Mouse (Mus musculus) neural tube, embryonic 14.5 days (tissue): ENCODE measurements around the gene Adgrl1. TPM values are rescaled to one million over a fixed set of nuclear protein-coding genes. Genes with fewer than 3 reads are reported as not detected.
A peak's percentile ranks its signal among the peaks of the same experiment; 100 is the strongest.

Experiments
- ATAC-seq: fragments of 200-750 bp; cut with Nextera tagmentation; 2 replicates; pipeline ENCODE4 v1.8.0; 2017; ENCODE audit warnings: low read depth, mild to moderate bottlenecking, moderate TSS enrichment, moderate library complexity
- H3K27ac ChIP-seq: fragments of 300-500 bp; sonication (generic); 2 replicates; pipeline ENCODE4 v1.5.1; 2014; ENCODE audit warnings: low read depth, mild to moderate bottlenecking, control low read depth, low read length, moderate library complexity, mixed read lengths
- H3K27me3 ChIP-seq: fragments of 300-500 bp; sonication (generic); 2 replicates; pipeline ENCODE4 v1.6.1; 2014; ENCODE audit warnings: low read length; ENCODE audit not compliant: control insufficient read depth, insufficient read depth
- H3K36me3 ChIP-seq: fragments of 300-500 bp; sonication (generic); 2 replicates; pipeline ENCODE4 v1.6.1; 2014; ENCODE audit warnings: low read length, mixed read lengths; ENCODE audit not compliant: control insufficient read depth, insufficient read depth
- H3K4me1 ChIP-seq: fragments of 300-500 bp; sonication (generic); 2 replicates; pipeline ENCODE4 v1.6.1; 2014; ENCODE audit warnings: low read length; ENCODE audit not compliant: control insufficient read depth, insufficient read depth
- H3K4me2 ChIP-seq: fragments of 300-500 bp; sonication (generic); 2 replicates; pipeline ENCODE4 v1.6.1; 2014; ENCODE audit warnings: mild to moderate bottlenecking, low read depth, low read length, control low read depth
- H3K4me3 ChIP-seq: fragments of 300-500 bp; sonication (generic); 2 replicates; pipeline ENCODE4 v1.5.1; 2014; ENCODE audit warnings: low read depth, low read length, control low read depth, mixed read lengths
- H3K9ac ChIP-seq: fragments of 300-500 bp; sonication (generic); replicated peaks from 2 replicates; pipeline ENCODE4 v1.6.1; 2014; ENCODE audit warnings: low read depth, mild to moderate bottlenecking, control low read depth, low read length, mixed read lengths
- H3K9me3 ChIP-seq: fragments of 300-500 bp; sonication (generic); 2 replicates; pipeline ENCODE4 v1.6.1; 2016; ENCODE audit warnings: low read length; ENCODE audit not compliant: control insufficient read depth
- WGBS: fragments of 180-500 bp; shearing (Covaris S2); extraction: QIAGEN DNeasy Blood & Tissue Kit; methylation state at CpG from one replicate; pipeline ENCODE4 v1.1.7; 2014; 5-methylcytosine and 5-hydroxymethylcytosine counted together
- polyA plus RNA-seq: library from polyadenylated mRNA; unstranded; fragments of >200 nt; fragmentation: Nextera tagmentation; extraction: Ambion mirVana; gene quantifications from 2 replicates; pipeline ENCODE4 v1.2.1, GENCODE M21; 2014

Adgrl1 gene
- polyA plus RNA-seq, 1 experiment from 2014 or later = 75.0 TPM

DNA sequence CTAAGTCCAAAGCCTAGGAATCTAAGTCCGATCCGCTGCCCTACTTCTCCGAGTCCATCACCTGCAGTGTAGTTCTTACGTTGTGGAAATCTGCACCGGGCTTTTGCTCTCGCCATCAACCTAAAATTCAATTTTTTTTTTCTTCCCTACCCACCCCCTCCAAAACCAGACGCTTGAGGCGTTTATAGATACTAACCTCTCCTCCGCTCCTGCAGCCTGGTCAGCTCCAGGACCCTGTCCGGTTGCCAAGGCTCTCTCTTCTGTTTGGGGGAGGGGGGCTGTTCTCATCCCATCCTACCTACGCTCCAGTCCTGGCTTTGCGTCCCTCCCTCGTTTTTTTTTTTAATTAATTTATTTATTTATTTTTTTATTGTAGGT, 931 bp upstream of the Adgrl1 start:
- WGBS = under 1% methylated on average over 13 of the region's 13 CpGs
- ATAC-seq = peak; percentile 0

DNA sequence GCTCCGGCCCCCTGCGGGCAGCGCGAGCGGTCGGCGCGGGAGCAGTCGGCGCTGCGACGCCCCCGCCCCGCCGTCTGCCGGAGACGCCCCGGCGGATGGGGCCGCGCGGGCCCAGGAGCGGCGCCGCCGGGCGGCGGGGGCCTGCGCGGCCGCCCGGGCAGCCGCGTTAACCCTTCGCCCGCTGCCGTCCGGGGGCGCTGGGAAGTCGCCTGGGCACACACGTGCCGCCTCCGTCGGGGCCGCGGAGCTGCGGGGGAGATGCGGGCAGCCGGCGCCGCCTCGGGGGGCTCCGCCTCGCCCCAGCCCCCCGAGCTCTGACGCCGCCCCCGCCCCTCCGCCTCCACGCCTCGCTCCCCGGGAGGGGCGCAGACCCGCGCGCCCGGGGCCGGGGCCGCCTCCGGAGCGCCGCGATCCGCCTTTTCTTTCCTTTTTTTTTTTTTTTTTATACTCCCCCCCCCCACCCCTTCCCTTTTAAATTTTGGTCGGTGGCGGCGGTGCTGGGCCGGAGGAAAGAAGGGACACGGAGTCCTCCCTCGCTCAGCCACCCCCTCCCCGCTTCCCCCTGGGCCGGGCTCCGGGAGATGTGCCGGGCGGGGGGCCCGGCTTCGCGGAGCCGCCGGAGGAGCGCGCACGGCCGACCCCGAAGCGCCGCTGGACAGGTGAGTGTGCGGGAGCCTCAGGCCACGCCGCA, 506 bp downstream of the Adgrl1 start:
- peaks cover 26% of the 10 kb centered on the region for H3K4me1 ChIP-seq
- WGBS = under 1% methylated on average over 33 of the region's 100 CpGs
- H3K4me3 ChIP-seq = peak overlapping the region; percentile 97
- ATAC-seq = 0 out of 2 replicates have a peak, but pooled peaks have one; percentile 0
- peak overlapping the region; percentile 99 for H3K9ac ChIP-seq
- peak overlapping the region; percentile 98 for H3K27ac ChIP-seq
- no peaks in the 10 kb centered on the region for H3K36me3 ChIP-seq
- H3K4me2 ChIP-seq = peak overlapping the region; percentile 62
- no peaks in the 10 kb centered on the region for H3K9me3 ChIP-seq
- no peaks in the 10 kb centered on the region for H3K27me3 ChIP-seq

More for the DNA sequence above, 931 bp upstream of the Adgrl1 start:
- H3K9ac ChIP-seq = peak overlapping the region; percentile 99
- H3K27me3 ChIP-seq = peaks cover 3% of the 10 kb centered on the region; the same call in 1 of the 2 replicates
- peak overlapping the region; percentile 98 for H3K27ac ChIP-seq
- peak overlapping the region; percentile 97 for H3K4me3 ChIP-seq
- H3K4me2 ChIP-seq = peak overlapping the region; percentile 62
- no peaks in the 10 kb centered on the region for H3K36me3 ChIP-seq
- no peaks in the 10 kb centered on the region for H3K9me3 ChIP-seq
- peaks cover 23% of the 10 kb centered on the region for H3K4me1 ChIP-seq

DNA sequence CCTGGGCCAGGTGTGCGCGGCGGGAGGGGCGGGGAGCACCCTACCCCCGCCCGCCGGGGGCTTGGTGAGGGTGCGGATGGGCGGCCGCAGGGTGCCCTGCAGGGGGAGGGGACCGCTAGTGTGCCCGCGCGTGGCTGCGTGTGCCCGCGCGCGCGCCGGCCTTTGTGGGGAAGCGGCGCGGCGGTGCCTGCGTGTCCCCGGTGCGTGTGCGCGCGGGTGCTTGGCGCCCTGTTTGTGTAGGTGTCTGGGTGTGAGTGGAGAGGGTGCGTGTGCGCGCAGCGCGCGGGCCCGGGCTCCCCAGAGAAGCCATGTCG, 1.0 kb downstream of the Adgrl1 start:
- peak overlapping the region; percentile 97 for H3K4me3 ChIP-seq
- H3K9me3 ChIP-seq = no peaks in the 10 kb centered on the region
- H3K27ac ChIP-seq = peak overlapping the region; percentile 98
- no peak for ATAC-seq
- no peaks in the 10 kb centered on the region for H3K36me3 ChIP-seq
- H3K27me3 ChIP-seq = no peaks in the 10 kb centered on the region
- H3K9ac ChIP-seq = peak overlapping the region; percentile 99
- peak overlapping the region; percentile 62 for H3K4me2 ChIP-seq
- WGBS = under 1% methylated on average over 36 of the region's 40 CpGs
- H3K4me1 ChIP-seq = peaks cover 26% of the 10 kb centered on the region

DNA sequence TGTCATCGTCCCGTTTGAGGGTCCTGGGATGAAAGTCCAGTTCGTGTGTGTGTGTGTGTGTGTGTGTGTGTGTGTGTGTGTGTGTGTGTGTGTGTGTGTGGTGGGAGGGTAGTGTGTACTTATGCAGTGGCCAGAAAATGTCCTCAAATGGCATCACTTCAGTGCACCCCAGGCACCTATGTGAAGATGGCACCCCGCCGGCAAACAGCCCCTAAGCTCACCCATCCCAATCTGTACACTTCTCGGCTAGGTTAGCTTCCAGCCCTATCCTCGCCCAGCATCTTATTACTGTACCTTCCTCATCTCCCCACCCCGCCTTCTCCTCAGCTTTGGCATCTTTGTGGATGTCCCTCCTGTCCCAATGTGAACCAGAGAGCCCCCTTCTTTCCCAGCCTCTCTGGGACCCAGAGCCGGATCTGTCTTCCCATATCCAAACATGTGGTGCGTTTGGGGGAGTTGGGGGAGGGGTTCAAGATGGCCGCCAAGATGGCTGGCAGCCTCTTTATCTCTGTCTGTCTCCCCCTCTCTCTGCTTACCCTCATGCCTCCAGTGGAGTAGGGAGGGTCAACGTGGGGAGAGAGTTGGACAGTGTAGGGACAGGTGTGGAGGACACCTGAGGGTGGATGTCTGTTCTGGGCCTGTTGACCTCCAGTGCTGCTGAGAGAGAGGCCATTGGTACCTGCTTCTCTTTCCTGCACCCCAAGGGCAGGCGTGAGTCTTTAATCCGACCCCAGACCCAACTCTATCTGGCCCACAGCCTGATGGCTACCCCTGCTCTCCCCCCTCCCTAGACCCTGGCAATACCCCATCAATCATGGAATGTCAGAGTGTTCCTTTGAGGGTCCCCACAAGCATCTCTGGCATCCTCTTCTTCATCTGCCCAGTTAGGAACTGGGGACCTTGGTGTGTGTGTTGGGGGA, 1.9 kb downstream of the Adgrl1 start:
- peak overlapping the region; percentile 62 for H3K4me2 ChIP-seq
- H3K9me3 ChIP-seq = no peaks in the 10 kb centered on the region
- 16% methylated on average over 14 of the region's 14 CpGs for WGBS
- no peaks in the 10 kb centered on the region for H3K27me3 ChIP-seq
- peak overlapping the region; percentile 98 for H3K27ac ChIP-seq
- peak overlapping the region; percentile 97 for H3K4me3 ChIP-seq
- H3K36me3 ChIP-seq = no peaks in the 10 kb centered on the region
- peaks cover 26% of the 10 kb centered on the region for H3K4me1 ChIP-seq
- H3K9ac ChIP-seq = peak overlapping the region; percentile 99
- no peak for ATAC-seq

DNA sequence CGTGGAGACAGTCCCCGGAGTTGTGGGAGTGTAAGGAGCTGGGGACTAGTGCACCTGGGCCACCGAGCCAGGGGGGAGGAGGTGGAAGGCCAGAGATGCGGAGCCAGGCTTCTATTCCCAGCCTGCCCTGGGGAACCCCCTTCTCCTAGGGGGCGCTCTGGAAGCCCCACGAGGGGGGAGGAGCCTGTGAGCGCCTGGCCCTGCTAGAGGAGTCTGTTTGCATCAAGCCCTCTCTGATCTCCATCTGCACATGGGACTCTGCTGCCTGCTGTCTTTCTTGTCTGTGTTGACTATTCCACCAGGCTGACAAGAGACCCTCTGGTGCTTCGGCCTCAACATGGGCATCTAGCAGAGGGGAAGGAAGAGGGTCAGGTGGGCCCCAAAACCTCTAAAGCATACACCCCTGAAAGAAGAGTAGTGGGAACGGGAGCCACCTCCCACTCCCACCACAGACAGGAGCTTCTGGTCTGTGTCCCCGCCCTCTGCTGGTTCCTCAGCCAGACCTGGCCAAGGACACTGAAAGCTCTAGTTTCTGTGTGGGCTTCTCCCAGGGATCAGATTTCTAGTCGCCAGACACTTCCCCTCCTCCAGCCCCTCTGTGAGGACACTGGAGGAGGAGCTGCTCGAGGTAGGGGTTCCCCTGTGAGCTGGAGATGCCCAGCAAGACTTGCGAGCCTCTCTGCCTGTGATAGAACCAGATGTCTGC, 3.2 kb downstream of the Adgrl1 start:
- Histone ChIP-seq H3K4me2 (peak overlapping the region; percentile 62), H3K4me1 (peaks cover 33% of the 10 kb centered on the region)

DNA sequence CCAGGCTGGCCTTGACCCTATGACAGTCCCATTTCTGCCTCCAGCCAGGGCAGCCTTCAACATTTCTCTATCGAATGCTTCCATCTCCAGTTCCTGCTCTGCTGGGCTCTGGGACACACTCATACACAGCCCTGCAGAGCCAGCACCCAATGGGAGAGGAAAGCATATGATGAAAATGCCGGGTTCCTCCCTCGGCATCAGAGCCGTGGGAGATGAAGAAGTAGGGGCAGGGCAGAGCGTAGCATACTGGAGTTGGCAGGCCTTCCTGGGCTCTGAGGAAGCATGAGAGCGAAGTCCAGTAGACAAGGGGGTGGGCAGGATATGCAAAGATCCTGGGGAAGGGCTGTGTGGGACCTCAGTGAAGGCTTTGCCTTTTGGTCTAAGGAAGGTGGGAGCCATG, 8.7 kb downstream of the Adgrl1 start:
- H3K9ac ChIP-seq = no peak overlapping the region
- no peaks in the 10 kb centered on the region for H3K36me3 ChIP-seq
- no peaks in the 10 kb centered on the region for H3K27me3 ChIP-seq
- H3K27ac ChIP-seq = no peak overlapping the region
- peaks cover 27% of the 10 kb centered on the region for H3K4me1 ChIP-seq
- H3K9me3 ChIP-seq = no peaks in the 10 kb centered on the region
- no peak overlapping the region for H3K4me3 ChIP-seq
- WGBS = 82% methylated on average over 6 of the region's 6 CpGs
- no peak for ATAC-seq
- H3K4me2 ChIP-seq = no peak overlapping the region

More for the DNA sequence above, 3.2 kb downstream of the Adgrl1 start:
- no peaks in the 10 kb centered on the region for H3K9me3 ChIP-seq
- no peak for ATAC-seq
- no peaks in the 10 kb centered on the region for H3K27me3 ChIP-seq
- no peaks in the 10 kb centered on the region for H3K36me3 ChIP-seq
- H3K4me3 ChIP-seq = peak overlapping the region; percentile 97; the same call in 1 of the 2 replicates
- WGBS = 9% methylated on average over 13 of the region's 13 CpGs
- no peak overlapping the region for H3K27ac ChIP-seq
- H3K9ac ChIP-seq = peak overlapping the region; percentile 8; the same call in 1 of the 2 replicates

DNA sequence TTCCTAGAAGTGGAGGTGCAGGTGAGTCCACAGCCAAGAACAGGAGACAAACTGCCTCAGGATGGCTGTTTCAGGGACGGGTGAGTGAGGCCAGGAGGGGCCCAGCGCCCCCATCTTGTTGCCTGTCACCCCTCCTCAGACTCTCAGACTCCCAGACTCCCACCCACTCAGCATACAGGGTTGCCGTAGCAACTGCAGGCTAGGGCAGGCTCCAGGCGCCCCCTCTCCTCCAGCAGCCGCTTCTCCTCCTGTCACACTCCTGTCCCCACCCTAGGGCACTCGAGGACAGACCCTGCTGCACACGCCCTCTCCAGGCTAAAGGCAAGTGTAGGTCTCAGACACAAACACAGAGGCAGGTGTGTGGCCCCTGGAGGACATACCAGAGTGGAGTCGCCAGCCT, 9.4 kb downstream of the Adgrl1 start:
- H3K9ac ChIP-seq = no peak overlapping the region
- no peak; the same call in 1 of the 2 replicates for ATAC-seq
- no peaks in the 10 kb centered on the region for H3K27me3 ChIP-seq
- no peak overlapping the region for H3K27ac ChIP-seq
- H3K9me3 ChIP-seq = no peaks in the 10 kb centered on the region
- peaks cover 20% of the 10 kb centered on the region; the same call in 1 of the 2 replicates for H3K4me1 ChIP-seq
- H3K36me3 ChIP-seq = no peaks in the 10 kb centered on the region
- no peak overlapping the region for H3K4me3 ChIP-seq
- WGBS = 48% methylated on average over 8 of the region's 8 CpGs
- no peak overlapping the region for H3K4me2 ChIP-seq

DNA sequence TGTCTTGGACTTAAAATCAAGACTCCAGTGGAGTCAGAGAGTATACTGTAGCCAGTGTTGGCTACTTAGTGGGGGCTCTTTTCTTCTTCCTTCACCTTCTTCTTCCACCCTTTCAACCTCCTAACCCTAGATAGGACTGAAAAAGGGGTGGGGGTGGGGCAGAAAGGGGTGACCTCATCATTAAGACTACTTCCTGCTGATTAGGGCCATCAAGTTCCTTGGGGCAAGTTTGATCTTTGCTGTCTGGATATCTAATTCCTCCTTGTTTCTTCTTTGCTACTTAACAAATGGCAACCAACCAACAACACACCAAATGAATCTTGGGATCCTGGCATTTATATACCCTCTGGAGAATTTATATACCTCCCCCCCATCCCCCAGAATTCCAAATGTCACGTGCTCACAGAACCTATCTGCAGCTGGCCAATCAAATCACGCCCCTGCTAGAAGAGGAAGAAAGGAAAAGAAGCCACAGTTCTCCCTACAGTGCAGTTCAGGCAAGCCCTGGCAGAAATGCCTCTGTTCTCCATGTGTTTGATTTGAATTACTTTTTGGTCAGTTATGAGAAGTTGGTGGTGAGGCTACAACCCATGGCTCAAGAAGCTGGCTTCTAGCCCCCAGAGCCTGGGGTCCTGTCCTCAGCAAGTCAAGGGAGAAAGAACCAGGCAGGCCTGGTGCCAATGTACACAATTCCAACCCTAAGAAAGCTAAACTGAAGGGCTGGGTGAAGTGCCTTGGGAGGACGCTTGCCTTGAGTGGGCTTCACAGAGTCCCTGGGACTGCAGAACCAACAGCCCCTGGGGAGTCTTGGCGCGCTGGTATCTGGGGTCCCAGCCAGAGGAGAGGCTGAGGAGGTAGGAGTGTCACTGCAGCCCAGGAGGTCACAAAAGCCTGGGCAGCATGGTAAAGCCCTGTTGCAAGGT, 12.2 kb downstream of the Adgrl1 start:
- H3K4me3 ChIP-seq = no peak overlapping the region
- ATAC-seq = no peak
- H3K4me2 ChIP-seq = no peak overlapping the region
- H3K9me3 ChIP-seq = no peaks in the 10 kb centered on the region
- H3K9ac ChIP-seq = no peak overlapping the region
- 71% methylated on average over 5 of the region's 5 CpGs for WGBS
- H3K27me3 ChIP-seq = no peaks in the 10 kb centered on the region
- no peaks in the 10 kb centered on the region for H3K36me3 ChIP-seq
- peaks cover 20% of the 10 kb centered on the region for H3K4me1 ChIP-seq
- no peak overlapping the region for H3K27ac ChIP-seq
